Mouse (Mus musculus) neural tube, embryonic 11.5 days (tissue): ENCODE data around the gene Rgs4. TPM values are rescaled to one million over a fixed set of nuclear protein-coding genes. Genes with fewer than 3 reads are reported as not detected.

ENCODE experiments used
- ATAC-seq: fragments of 200-750 bp; cut with Nextera tagmentation; 2 replicates; pipeline ENCODE4 v1.8.0; 2017; ENCODE audit warnings: moderate number of reproducible peaks, mild to moderate bottlenecking, moderate TSS enrichment, moderate library complexity; ENCODE audit not compliant: insufficient read depth, low FRiP score, low TSS enrichment
- DNase-seq: peaks from one replicate; pipeline ENCODE4 v3.0.0-alpha.2; 2015; ENCODE audit warnings: low spot score
- H3K27ac ChIP-seq: fragments of 300-500 bp; sonication (generic); 2 replicates; pipeline ENCODE4 v1.5.1; 2014; ENCODE audit warnings: low read depth, mild to moderate bottlenecking, low read length
- H3K27me3 ChIP-seq: fragments of 300-500 bp; sonication (generic); 2 replicates; pipeline ENCODE4 v1.6.1; 2014; ENCODE audit warnings: mild to moderate bottlenecking, low read length, mixed read lengths; ENCODE audit not compliant: control insufficient read depth, insufficient read depth
- H3K36me3 ChIP-seq: fragments of 300-500 bp; sonication (generic); 2 replicates; pipeline ENCODE4 v1.6.1; 2014; ENCODE audit warnings: mild to moderate bottlenecking, low read length, moderate library complexity, mixed read lengths; ENCODE audit not compliant: control insufficient read depth, insufficient read depth
- H3K4me1 ChIP-seq: fragments of 300-500 bp; sonication (generic); 2 replicates; pipeline ENCODE4 v1.6.1; 2014; ENCODE audit warnings: low read length, mixed read lengths; ENCODE audit not compliant: control insufficient read depth, insufficient read depth
- H3K4me2 ChIP-seq: fragments of 300-500 bp; sonication (generic); 2 replicates; pipeline ENCODE4 v1.6.1; 2014; ENCODE audit warnings: low read depth, mild to moderate bottlenecking, moderate library complexity
- H3K4me3 ChIP-seq: fragments of 300-500 bp; sonication (generic); 2 replicates; pipeline ENCODE4 v1.5.1; 2014; ENCODE audit warnings: low read depth, low read length
- H3K9ac ChIP-seq: fragments of 300-500 bp; sonication (generic); 2 replicates; pipeline ENCODE4 v1.6.1; 2014; ENCODE audit warnings: mild to moderate bottlenecking, low read length
- H3K9me3 ChIP-seq: fragments of 300-500 bp; sonication (generic); 2 replicates; pipeline ENCODE4 v1.6.1; 2016; ENCODE audit warnings: low read length; ENCODE audit not compliant: control insufficient read depth
- WGBS: fragments of 180-500 bp; shearing (Covaris S2); extraction: QIAGEN DNeasy Blood & Tissue Kit; methylation state at CpG from one replicate; pipeline ENCODE4 v1.1.7; 2014; 5-methylcytosine and 5-hydroxymethylcytosine counted together
- polyA plus RNA-seq: library from polyadenylated mRNA; unstranded; fragments of >200 nt; fragmentation: Nextera tagmentation; extraction: Ambion mirVana; gene quantifications from 2 replicates; pipeline ENCODE4 v1.2.1, GENCODE M21; 2014

The Rgs4 gene
- polyA plus RNA-seq, 1 experiment from 2014 or later: 44.0 TPM

DNA sequence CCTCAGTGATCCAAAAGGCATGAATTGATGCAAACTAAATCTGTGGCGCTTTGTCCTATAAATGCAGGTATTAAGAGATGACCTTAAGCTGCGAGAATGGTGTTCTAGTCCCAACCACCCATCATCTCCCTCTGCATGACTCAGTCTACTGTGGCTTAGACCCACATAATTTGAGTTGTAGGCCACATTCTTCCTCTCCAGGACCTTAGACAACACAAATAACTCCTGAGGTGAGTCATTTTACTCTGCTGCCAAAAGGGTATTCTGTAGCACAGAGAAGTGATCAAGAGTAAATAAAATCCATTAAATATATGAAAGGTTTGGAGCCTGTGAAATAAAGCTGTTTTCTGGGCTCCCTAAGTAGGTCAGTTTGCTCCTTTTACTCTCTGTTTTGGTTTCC lies 48.3 kb downstream of the Rgs4 start:
- DNase-seq (no peak), ATAC-seq (no peak)
- H3K27ac ChIP-seq: no peak overlapping the region
- no peaks in the 10 kb centered on the region for H3K36me3 ChIP-seq
- 94% methylated on average over 2 of the region's 2 CpGs for WGBS
- no peak overlapping the region for H3K9ac ChIP-seq
- H3K9me3 ChIP-seq: no peaks in the 10 kb centered on the region
- H3K4me1 ChIP-seq: no peaks in the 10 kb centered on the region
- no peaks in the 10 kb centered on the region for H3K27me3 ChIP-seq
- H3K4me2 ChIP-seq: no peak overlapping the region
- H3K4me3 ChIP-seq: no peak overlapping the region

- DNase-seq (no peak), ATAC-seq (no peak)
- WGBS: 68% methylated on average over 4 of the region's 4 CpGs
- no peak overlapping the region for H3K27ac ChIP-seq
- H3K9me3 ChIP-seq: no peaks in the 10 kb centered on the region
- no peak overlapping the region for H3K4me3 ChIP-seq
- no peaks in the 10 kb centered on the region for H3K27me3 ChIP-seq
- H3K9ac ChIP-seq: no peak overlapping the region
- H3K36me3 ChIP-seq: no peaks in the 10 kb centered on the region
- no peak overlapping the region for H3K4me2 ChIP-seq
- no peaks in the 10 kb centered on the region for H3K4me1 ChIP-seq
These were observed 50.2 kb downstream of the Rgs4 start for GRCm38 (mm10) chr1:169697236-169697635.

- H3K4me2 ChIP-seq: no peak overlapping the region
- DNase-seq (no peak), ATAC-seq (no peak)
- no peaks in the 10 kb centered on the region for H3K36me3 ChIP-seq
- WGBS: 93% methylated on average over 3 of the region's 3 CpGs
- H3K4me1 ChIP-seq: no peaks in the 10 kb centered on the region
- no peak overlapping the region for H3K4me3 ChIP-seq
- H3K27ac ChIP-seq: no peak overlapping the region
- H3K9ac ChIP-seq: no peak overlapping the region
- no peaks in the 10 kb centered on the region for H3K27me3 ChIP-seq
- H3K9me3 ChIP-seq: no peaks in the 10 kb centered on the region
These were observed 52.1 kb downstream of the Rgs4 start for GRCm38 (mm10) chr1:169695356-169695755.

DNA sequence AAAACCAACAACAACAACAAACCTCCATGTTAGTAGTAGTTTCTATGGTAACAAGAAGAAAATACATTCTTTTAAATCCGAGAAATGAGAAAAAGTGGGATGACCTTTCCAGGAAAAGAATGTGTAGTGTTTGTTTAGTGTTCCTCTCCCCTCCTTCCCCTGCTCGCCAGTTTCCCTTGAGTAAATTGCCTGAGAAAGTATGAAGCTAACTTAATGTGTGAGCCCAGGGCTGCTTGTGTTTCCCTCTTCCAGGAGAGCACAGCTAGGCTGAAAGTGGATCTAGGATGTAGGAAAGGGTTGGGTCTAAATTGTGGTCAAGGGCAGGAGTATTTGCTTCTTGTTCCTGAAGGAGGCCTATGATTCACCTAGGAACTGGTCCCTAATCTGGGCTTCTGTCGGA lies 53.9 kb downstream of the Rgs4 start:
- Histone ChIP-seq H3K9ac (no peak overlapping the region), H3K27ac (no peak overlapping the region), H3K4me2 (no peak overlapping the region), H3K4me3 (no peak overlapping the region), H3K27me3 (no peaks in the 10 kb centered on the region), H3K36me3 (no peaks in the 10 kb centered on the region), H3K9me3 (no peaks in the 10 kb centered on the region), H3K4me1 (no peaks in the 10 kb centered on the region)
- no peak for ATAC-seq
- 58% methylated on average over 3 of the region's 3 CpGs for WGBS
- no peak for DNase-seq

DNA sequence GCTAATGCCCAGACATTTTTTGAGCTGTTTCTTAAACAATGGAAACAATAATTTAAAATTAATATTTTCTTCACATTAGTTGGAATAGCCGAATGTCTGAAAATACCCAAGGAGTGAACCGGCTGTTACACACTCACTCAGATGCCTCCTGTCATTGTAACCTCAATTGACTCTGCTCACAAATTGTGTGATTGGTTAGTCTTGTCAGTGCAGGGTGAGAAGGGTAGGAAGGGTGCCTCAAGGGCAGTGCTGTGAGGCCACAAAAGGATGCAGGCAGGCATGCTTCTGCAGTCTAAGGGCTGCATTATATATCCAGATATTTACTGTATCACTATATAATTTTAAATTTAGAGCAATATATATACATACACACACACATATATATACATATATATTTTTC lies 54.4 kb downstream of the Rgs4 start:
- Histone ChIP-seq H3K36me3 (no peaks in the 10 kb centered on the region), H3K4me1 (no peaks in the 10 kb centered on the region), H3K4me2 (no peak overlapping the region), H3K4me3 (no peak overlapping the region), H3K27me3 (no peaks in the 10 kb centered on the region), H3K9ac (no peak overlapping the region), H3K9me3 (no peaks in the 10 kb centered on the region), H3K27ac (no peak overlapping the region)
- ATAC-seq (peak; percentile 65; the same call in 1 of the 2 replicates), DNase-seq (no peak)
- 56% methylated on average over 2 of the region's 2 CpGs for WGBS

Other genes with a start within 250 kb of the Rgs4 start
- 72.9 and 76.1 TPM in 2 replicates for gene Nuf2, start 216.2 kb downstream of the Rgs4 start, polyA plus RNA-seq
- 10.2 TPM in 2 replicates for gene Rgs5, start 92.1 kb downstream of the Rgs4 start, polyA plus RNA-seq
- gene Ccdc190, start 181.0 kb upstream of the Rgs4 start, polyA plus RNA-seq: 0.42 and 0.52 TPM in 2 replicates
- gene Hsd17b7, start 221.6 kb upstream of the Rgs4 start, polyA plus RNA-seq: 22.7 and 24.9 TPM in 2 replicates